Mouse (Mus musculus) small intestine, adult 2 months (tissue): ENCODE data around the gene Spast. TPM values are rescaled to one million over a fixed set of nuclear protein-coding genes. Genes with fewer than 3 reads are reported as not detected.

ENCODE experiments used
- H3K27ac ChIP-seq: fragments of 200-500 bp; 2 replicates; pipeline ENCODE4 v1.5.1; 2012; ENCODE audit warnings: low read depth, low read length, control low read depth, inconsistent platforms; ENCODE audit not compliant: insufficient read depth
- H3K27me3 ChIP-seq: fragments of 200-500 bp; 2 replicates; pipeline ENCODE4 v1.6.1; 2012; ENCODE audit warnings: mild to moderate bottlenecking, moderate library complexity, low read length, inconsistent platforms; ENCODE audit not compliant: control insufficient read depth, insufficient read depth
- H3K36me3 ChIP-seq: fragments of 200-500 bp; 2 replicates; pipeline ENCODE4 v1.6.1; 2012; ENCODE audit warnings: mild to moderate bottlenecking, low read length, control low read depth, inconsistent platforms; ENCODE audit not compliant: control insufficient read depth, insufficient read depth
- H3K4me1 ChIP-seq: fragments of 200-500 bp; 2 replicates; pipeline ENCODE4 v1.6.1; 2012; ENCODE audit warnings: low read length, inconsistent platforms, mixed read lengths; ENCODE audit not compliant: control insufficient read depth, insufficient read depth, insufficient read length
- H3K4me3 ChIP-seq: fragments of 200-500 bp; 2 replicates; pipeline ENCODE4 v1.5.1; 2012; ENCODE audit warnings: low read depth, mild to moderate bottlenecking, control low read depth, inconsistent platforms, low read length, moderate library complexity
- CTCF ChIP-seq: fragments of 200-500 bp; IDR thresholded peaks from 2 replicates; pipeline ENCODE4 v1.5.1; 2012; ENCODE audit warnings: low read depth, mild to moderate bottlenecking, control low read depth, inconsistent platforms, low read length, moderate library complexity, mixed read lengths; ENCODE audit not compliant: insufficient replicate concordance, insufficient read length; ENCODE audit errors: extremely low read depth
- POLR2A ChIP-seq: fragments of 200-500 bp; IDR thresholded peaks from 2 replicates; pipeline ENCODE4 v1.6.1; 2012; ENCODE audit warnings: low read depth, mild to moderate bottlenecking, control low read depth, inconsistent platforms, low read length, moderate library complexity
- WGBS: fragments of 180-500 bp; shearing (Covaris S2); methylation state at CpG from one replicate; pipeline ENCODE4 v1.1.7; 2018; 5-methylcytosine and 5-hydroxymethylcytosine counted together
- polyA plus RNA-seq: library from polyadenylated mRNA; depleted of rRNA; stranded (reverse); fragments of >200 nt; gene quantifications from 2 replicates; pipeline ENCODE4 v1.2.3, GENCODE M21; 2012

Spast gene
- polyA plus RNA-seq, 1 experiment: 7.0 TPM

DNA sequence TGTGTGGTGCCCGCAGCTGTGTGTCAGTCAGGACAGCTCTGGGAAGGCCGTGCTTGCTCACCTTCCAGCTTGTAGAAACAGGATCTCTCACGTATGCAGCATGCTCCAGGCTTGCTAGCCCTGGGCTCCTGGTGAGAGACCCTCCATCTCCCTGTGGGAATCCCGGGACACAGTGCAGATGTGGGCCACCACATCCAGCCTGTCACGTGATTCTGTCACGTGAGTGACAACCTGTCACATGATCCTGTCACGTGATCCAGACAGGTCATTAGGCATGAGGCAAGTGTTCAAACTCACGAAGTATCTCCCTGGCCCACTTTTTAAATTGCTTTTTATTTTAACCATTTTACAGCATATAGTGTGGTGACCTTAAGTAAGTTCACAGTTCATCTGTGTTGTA is 74.5 kb downstream of the Spast start:
- Histone ChIP-seq H3K4me3 (no peak overlapping the region), H3K27me3 (no peaks in the 10 kb centered on the region), H3K4me1 (no peaks in the 10 kb centered on the region), H3K27ac (no peak overlapping the region), H3K36me3 (peaks cover 57% of the 10 kb centered on the region)
- no peak for TF ChIP-seq POLR2A
- no peak for TF ChIP-seq CTCF
- WGBS: 91% methylated on average over 8 of the region's 8 CpGs

- Histone ChIP-seq H3K27me3 (no peaks in the 10 kb centered on the region), H3K36me3 (peaks cover 61% of the 10 kb centered on the region), H3K27ac (no peak overlapping the region), H3K4me1 (no peaks in the 10 kb centered on the region), H3K4me3 (no peak overlapping the region)
- WGBS: 70% methylated on average over 1 of the region's 1 CpGs
- TF ChIP-seq CTCF (no peak), POLR2A (no peak)
These were observed 75.9 kb downstream of the Spast start for GRCm38 (mm10) chr17:74414671-74415070.

DNA sequence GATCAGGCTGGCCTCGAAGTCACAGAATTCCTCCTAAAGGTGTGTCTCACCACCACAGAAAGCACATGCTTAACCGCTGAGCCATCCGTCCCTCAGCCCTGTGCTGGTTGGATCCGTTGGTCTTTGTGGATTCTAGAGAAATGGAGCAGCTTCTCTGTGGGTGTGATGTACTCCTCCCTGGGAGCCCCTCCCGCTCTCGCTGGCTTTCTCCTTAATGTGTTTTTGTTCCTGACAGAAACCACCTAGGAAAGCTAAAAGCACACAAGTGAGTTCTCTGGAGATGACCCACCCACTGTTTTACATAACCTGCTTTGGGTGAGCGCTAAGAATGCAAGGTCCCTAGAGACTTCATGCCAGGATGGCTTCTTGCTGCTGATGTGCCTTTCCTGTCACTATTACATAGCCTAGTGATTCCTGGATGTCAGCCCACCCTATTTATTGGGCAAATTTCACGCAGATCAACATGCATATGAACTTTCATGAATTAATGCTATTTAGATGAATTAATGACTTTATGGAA is 78.1 kb downstream of the Spast start:
- 93% methylated on average over 8 of the region's 8 CpGs for WGBS
- TF ChIP-seq POLR2A (no peak), CTCF (no peak)
- Histone ChIP-seq H3K27me3 (no peaks in the 10 kb centered on the region), H3K27ac (no peak overlapping the region), H3K4me3 (no peak overlapping the region), H3K36me3 (peaks cover 57% of the 10 kb centered on the region), H3K4me1 (no peaks in the 10 kb centered on the region)

DNA sequence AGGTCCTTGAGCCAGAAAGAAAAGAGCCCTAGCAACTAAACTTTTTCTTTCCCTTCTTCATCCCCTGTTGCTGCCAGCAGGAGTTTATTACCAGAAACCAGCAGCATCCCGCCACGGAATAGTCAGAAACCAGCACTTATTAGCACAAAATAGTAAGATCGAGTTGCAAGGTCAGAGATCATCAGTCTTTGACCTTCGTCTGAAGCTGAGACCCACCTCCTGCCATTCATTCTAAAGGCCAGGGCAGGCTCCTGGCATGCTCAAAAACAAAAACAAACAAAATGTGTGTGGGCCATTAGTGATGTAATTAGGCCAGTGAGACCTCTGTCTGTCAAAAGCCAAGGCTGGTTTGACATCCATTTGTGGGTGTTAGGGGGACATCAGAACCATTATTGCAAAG is 79.4 kb downstream of the Spast start:
- WGBS: 78% methylated on average over 4 of the region's 4 CpGs
- Histone ChIP-seq H3K36me3 (peaks cover 51% of the 10 kb centered on the region), H3K27me3 (no peaks in the 10 kb centered on the region), H3K27ac (no peak overlapping the region), H3K4me3 (no peak overlapping the region), H3K4me1 (no peaks in the 10 kb centered on the region)
- TF ChIP-seq POLR2A: no peak
- no peak for TF ChIP-seq CTCF

GRCm38 (mm10) chr17:74420656-74421055 is 81.9 kb downstream of the Spast start:
- Histone ChIP-seq H3K27me3 (no peaks in the 10 kb centered on the region), H3K4me3 (no peak overlapping the region), H3K4me1 (no peaks in the 10 kb centered on the region), H3K27ac (no peak overlapping the region), H3K36me3 (peaks cover 50% of the 10 kb centered on the region)
- no peak for TF ChIP-seq POLR2A
- no peak for TF ChIP-seq CTCF
- 90% methylated on average over 2 of the region's 2 CpGs for WGBS

DNA sequence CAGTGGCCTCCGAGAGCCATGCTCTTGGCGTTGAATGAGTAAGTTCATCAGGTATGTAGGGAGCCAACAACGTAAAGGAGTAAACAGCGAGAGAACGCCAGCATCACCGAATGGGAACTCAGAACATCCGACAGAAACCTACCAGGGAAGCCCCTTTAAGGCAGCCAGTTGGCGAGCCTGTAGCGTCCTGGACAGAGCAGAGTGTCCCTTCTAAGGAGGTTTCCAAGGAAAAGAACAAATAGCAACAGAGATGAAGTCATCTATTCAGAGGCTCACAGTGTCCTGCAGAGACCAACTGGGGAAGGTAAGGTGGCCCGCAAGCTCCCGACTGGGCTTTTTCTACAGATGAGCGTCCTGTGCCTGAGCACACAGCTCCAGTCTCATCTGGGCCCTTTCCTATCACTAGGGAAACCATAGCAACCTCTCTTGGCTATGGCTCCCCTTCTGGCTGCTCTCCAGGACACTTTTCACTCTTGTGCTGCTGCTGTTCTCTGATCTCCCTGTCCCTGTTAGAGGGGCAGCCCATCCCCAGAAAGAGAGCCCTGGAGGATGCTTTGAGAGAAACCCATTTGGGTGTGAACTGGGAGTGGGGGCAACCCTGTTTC is 85.7 kb downstream of the Spast start:
- Histone ChIP-seq H3K4me1 (no peaks in the 10 kb centered on the region), H3K27me3 (no peaks in the 10 kb centered on the region), H3K4me3 (no peak overlapping the region), H3K36me3 (peaks cover 59% of the 10 kb centered on the region), H3K27ac (no peak overlapping the region)
- 89% methylated on average over 12 of the region's 12 CpGs for WGBS
- TF ChIP-seq CTCF: no peak
- no peak for TF ChIP-seq POLR2A

- Histone ChIP-seq H3K4me1 (no peaks in the 10 kb centered on the region), H3K36me3 (peaks cover 64% of the 10 kb centered on the region), H3K27me3 (no peaks in the 10 kb centered on the region), H3K4me3 (no peak overlapping the region), H3K27ac (0 out of 2 replicates have a peak overlapping the region, but pooled peaks have one; percentile 21)
- TF ChIP-seq CTCF (no peak), POLR2A (no peak)
- WGBS: 55% methylated on average over 8 of the region's 8 CpGs
These were observed 91.3 kb downstream of the Spast start for GRCm38 (mm10) chr17:74430074-74430473.

GRCm38 (mm10) chr17:74431481-74431880 is 92.7 kb downstream of the Spast start:
- no peak overlapping the region for H3K27ac ChIP-seq
- WGBS: 81% methylated on average over 13 of the region's 13 CpGs
- TF ChIP-seq CTCF (no peak), POLR2A (no peak)

More at GRCm38 (mm10) chr17:74431481-74431880, 92.7 kb downstream of the Spast start:
- H3K4me1 ChIP-seq: no peaks in the 10 kb centered on the region
- H3K36me3 ChIP-seq: peaks cover 66% of the 10 kb centered on the region
- H3K27me3 ChIP-seq: no peaks in the 10 kb centered on the region
- H3K4me3 ChIP-seq: no peak overlapping the region
